ENCODE assay signal across 10 mouse cellular contexts in genomic region chr7:67803857-67804215, GRCm38 (mm10). TPM values are rescaled to one million over a fixed set of nuclear protein-coding genes. Genes with fewer than 3 reads are reported as not detected.
A peak's percentile ranks its signal among the peaks of the same experiment; 100 is the strongest.
DNase-seq lines count a peak whose midpoint lies in the region; ATAC-seq and TF ChIP-seq lines count a peak whose summit lies in the region.
"Had no signal": no experiment of that assay in that cellular context is flagged by ENCODE, and none has a peak within 500 bp of the region (broad histone marks: within the 10 kb centered on the region; RNA-seq: fewer than 3 reads in every experiment).

No protein-coding gene starts in this region.

- H3K4me3 ChIP-seq in heart, embryonic 16.5 days (ENCODE audit: low read length) = peak overlapping the region; percentile 51
- peak overlapping the region; percentile 63 for H3K4me3 ChIP-seq in bone marrow, adult 2 months (replicated peaks; ENCODE audit: control insufficient read depth, low read depth, low read length)
- H3K4me3 ChIP-seq in hindbrain, embryonic 11.5 days (ENCODE audit: low read depth, low read length) = peak overlapping the region; percentile 29
- peak overlapping the region; percentile 46 for H3K4me3 ChIP-seq in midbrain, embryonic 10.5 days
- H3K4me3 ChIP-seq: erythroblast, embryonic 14.5 days had no signal

- no peaks in the 10 kb centered on the region for H3K27me3 ChIP-seq in heart, embryonic 16.5 days (ENCODE audit: control insufficient read depth, insufficient read depth, low read length)
- H3K27me3 ChIP-seq in hindbrain, embryonic 11.5 days (ENCODE audit: control insufficient read depth, insufficient read depth, low read length) = no peaks in the 10 kb centered on the region
- H3K27me3 ChIP-seq in midbrain, embryonic 10.5 days (ENCODE audit: low read depth, poor library complexity, severe bottlenecking) = peaks cover 12% of the 10 kb centered on the region; the same call in 1 of the 2 replicates

- H3K4me2 ChIP-seq in heart, embryonic 16.5 days (ENCODE audit: low read depth, low read length) = peak overlapping the region; percentile 70
- H3K4me2 ChIP-seq in hindbrain, embryonic 11.5 days (replicated peaks; ENCODE audit: low read depth, low read length) = peak overlapping the region; percentile 59

- no peak for DNase-seq in heart, adult 9 months (ENCODE audit: low spot score in 2 of 2)
- DNase-seq in hindbrain, embryonic 11.5 days (ENCODE audit: low spot score) = no peak
- DNase-seq in midbrain, embryonic 10.5 days (ENCODE audit: low spot score) = no peak
- DNase-seq in adrenal gland, postnatal 10 days = no peak
- DNase-seq in embryo, embryonic 11 days = no peak
- no peak for DNase-seq in spleen, adult 18-20 months

- TF ChIP-seq CTCF in bone marrow, adult 2 months (IDR thresholded peaks at IDR 0.05; ENCODE audit: control insufficient read depth, insufficient read depth, low read length) = no peak

- no peaks in the 10 kb centered on the region for H3K36me3 ChIP-seq in heart, embryonic 16.5 days (ENCODE audit: control insufficient read depth, insufficient read depth)
- H3K36me3 ChIP-seq in hindbrain, embryonic 11.5 days (ENCODE audit: control insufficient read depth, insufficient read depth, low read length) = no peaks in the 10 kb centered on the region
- H3K36me3 ChIP-seq in midbrain, embryonic 10.5 days = no peaks in the 10 kb centered on the region

- H3K9me3 ChIP-seq in heart, embryonic 16.5 days (replicated peaks; ENCODE audit: control insufficient read depth, low read length) = no peaks in the 10 kb centered on the region
- H3K9me3 ChIP-seq in hindbrain, embryonic 11.5 days (ENCODE audit: control insufficient read depth, low read length) = no peaks in the 10 kb centered on the region
- H3K9me3 ChIP-seq in midbrain, embryonic 10.5 days (replicated peaks) = no peaks in the 10 kb centered on the region

- H3K4me1 ChIP-seq in heart, embryonic 16.5 days (ENCODE audit: control insufficient read depth, insufficient read depth, low read length) = peaks cover 4% of the 10 kb centered on the region
- no peaks in the 10 kb centered on the region; the same call in 1 of the 2 replicates for H3K4me1 ChIP-seq in bone marrow, adult 2 months (ENCODE audit: control insufficient read depth, insufficient read depth, low read length)
- H3K4me1 ChIP-seq in hindbrain, embryonic 11.5 days (replicated peaks; ENCODE audit: control insufficient read depth, insufficient read depth, low read length) = no peaks in the 10 kb centered on the region
- H3K4me1 ChIP-seq in midbrain, embryonic 10.5 days = peaks cover 18% of the 10 kb centered on the region

- no peak for TF ChIP-seq POLR2A in bone marrow, adult 2 months (IDR thresholded peaks at IDR 0.05; ENCODE audit: borderline replicate concordance, control insufficient read depth, low read depth, low read length)

- WGBS in heart, embryonic 16.5 days = 11% methylated on average over 12 of the region's 13 CpGs
- WGBS in bone marrow, adult 2 months = 9% methylated on average over 13 of the region's 13 CpGs
- WGBS in hindbrain, embryonic 11.5 days = 14% methylated on average over 12 of the region's 13 CpGs
- 19% methylated on average over 13 of the region's 13 CpGs for WGBS in midbrain, embryonic 10.5 days

- no peak overlapping the region for H3K27ac ChIP-seq in heart, embryonic 16.5 days (ENCODE audit: low read length)
- no peak overlapping the region; the same call in 1 of the 2 replicates for H3K27ac ChIP-seq in bone marrow, adult 2 months (ENCODE audit: control insufficient read depth, insufficient read depth, low read depth, low read length, poor library complexity)
- no peak overlapping the region for H3K27ac ChIP-seq in hindbrain, embryonic 11.5 days (ENCODE audit: low read depth, low read length)
- peak overlapping the region; percentile 0; the same call in 1 of the 2 replicates for H3K27ac ChIP-seq in midbrain, embryonic 10.5 days (replicated peaks)

- ATAC-seq in heart, embryonic 16.5 days (replicated peaks; ENCODE audit: extremely low read depth, insufficient read depth, low FRiP score) = peak; percentile 23; the same call in 1 of the 2 replicates
- peak; percentile 56; the same call in 1 of the 2 replicates for ATAC-seq in hindbrain, embryonic 11.5 days (ENCODE audit: low FRiP score)

- H3K9ac ChIP-seq in heart, embryonic 16.5 days (ENCODE audit: low read length) = peak overlapping the region; percentile 45
- H3K9ac ChIP-seq in hindbrain, embryonic 11.5 days (ENCODE audit: low read depth, low read length) = 0 out of 2 replicates have a peak overlapping the region, but pooled peaks have one; percentile 7

RNA-seq across cellular contexts. Expression of gene Synm, which starts 44.3 kb away (rescaled TPM):
- 3.3 and 3.8 TPM in 2 replicates for polyA plus RNA-seq in heart, embryonic 16.5 days (2015; fragmentation: Nextera tagmentation; extraction: Ambion mirVana)
- 0.92 and 1.3 TPM in 2 replicates for polyA plus RNA-seq in bone marrow, adult 2 months (2011; ENCODE audit: insufficient read depth, insufficient read length, low replicate concordance, missing spikeins)
- polyA plus RNA-seq in hindbrain, embryonic 11.5 days (2014; fragmentation: Nextera tagmentation; extraction: Ambion mirVana) = 2.3 and 2.4 TPM in 2 replicates
- 0.83 and 1.5 TPM in 2 replicates for polyA plus RNA-seq in midbrain, embryonic 10.5 days (2016; fragmentation: Nextera tagmentation; extraction: Ambion mirVana)
- total RNA-seq in adrenal gland, postnatal 10 days (2021) = 10 to 100 TPM in 1 of 2 experiments, 1 to 10 TPM in 1; 5.9 to 10.9 TPM
- total RNA-seq: MEL had no signal
